Mouse (Mus musculus): ENCODE results near the gene Hist1h3d. TPM values are rescaled to one million over a fixed set of nuclear protein-coding genes. Genes with fewer than 3 reads are reported as not detected.

The Hist1h3d gene
- polyA plus RNA-seq, 1 experiment from 2014 or later: 2.3 TPM

DNA sequence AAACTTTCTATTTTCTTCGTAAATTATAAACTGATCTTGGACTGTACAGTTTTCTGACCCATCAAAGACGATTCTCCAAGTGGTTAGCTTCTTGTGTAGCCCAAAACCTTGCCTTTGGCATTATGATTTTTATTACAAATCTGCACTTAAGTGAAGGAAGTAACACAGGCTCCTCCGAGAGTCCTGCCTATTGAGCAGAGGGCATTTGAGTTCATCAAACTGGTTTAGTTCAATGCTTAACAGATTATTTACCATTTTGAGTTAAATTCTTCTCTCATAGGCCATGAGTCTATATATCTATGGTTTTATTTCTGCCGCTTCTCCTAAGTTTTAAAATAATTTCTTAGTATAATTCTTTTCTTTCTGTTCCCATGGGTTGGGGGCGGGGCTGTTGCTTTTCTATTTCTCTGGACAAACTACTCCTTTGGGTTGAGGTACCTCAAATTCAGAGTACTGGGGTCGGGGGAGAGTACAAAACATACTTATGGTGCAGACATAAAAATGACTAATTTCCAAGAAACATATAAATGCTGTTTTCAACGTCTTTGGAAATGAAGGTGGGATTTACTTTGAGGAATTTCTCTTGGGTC is 47.4 kb downstream of the Hist1h3d start:
- peak overlapping the region; percentile 96; the same call in 1 of the 2 replicates for H3K27ac ChIP-seq (ENCODE audit: low read depth, low read length)
- no peak for ATAC-seq
- H3K4me1 ChIP-seq (replicated peaks; ENCODE audit: control insufficient read depth, insufficient read depth, low read length): 0 out of 2 replicates have a peak, but pooled peaks cover 3% of the 10 kb centered on the region
- no peaks in the 10 kb centered on the region for H3K9me3 ChIP-seq (ENCODE audit: control insufficient read depth)
- WGBS: 25% methylated on average over 7 of the region's 7 CpGs
- no peak for TF ChIP-seq CTCF (IDR thresholded peaks at IDR 0.05; ENCODE audit: low read depth)
- H3K4me2 ChIP-seq (replicated peaks; ENCODE audit: low read depth): peak overlapping the region; percentile 95
- peak overlapping the region; percentile 69 for H3K4me3 ChIP-seq (ENCODE audit: low read depth, low read length)
- no peaks in the 10 kb centered on the region for H3K36me3 ChIP-seq (ENCODE audit: control insufficient read depth, insufficient read depth)
- H3K9ac ChIP-seq (ENCODE audit: low read depth, low read length): peak overlapping the region; percentile 53; the same call in 1 of the 2 replicates
- H3K27me3 ChIP-seq (replicated peaks; ENCODE audit: control insufficient read depth, insufficient read depth, low read length): no peaks in the 10 kb centered on the region

Small RNAs within 50 kb of the gene (microRNA-seq; reads per million reads assigned to microRNA genes)
- gene Gm44297 (not detected), gene Gm44359 (not detected), gene Gm44394 (not detected)

Other genes with a start within 250 kb of the Hist1h3d start
- gene Zfp322a, start 206.6 kb upstream of the Hist1h3d start, polyA plus RNA-seq (2015; fragmentation: Nextera tagmentation; extraction: Ambion mirVana): 15.6 and 17.2 TPM in 2 replicates
- 5.1 and 5.6 TPM in 2 replicates for gene Abt1, start 151.9 kb upstream of the Hist1h3d start, polyA plus RNA-seq (2015; fragmentation: Nextera tagmentation; extraction: Ambion mirVana)
- gene Btn1a1, start 109.9 kb upstream of the Hist1h3d start, polyA plus RNA-seq (2015; fragmentation: Nextera tagmentation; extraction: Ambion mirVana): not detected in 2 replicates
- gene Btn2a2, start 86.9 kb upstream of the Hist1h3d start, polyA plus RNA-seq (2015; fragmentation: Nextera tagmentation; extraction: Ambion mirVana): not detected in 2 replicates
- gene Hist1h4h, start 44.7 kb upstream of the Hist1h3d start, polyA plus RNA-seq (2015; fragmentation: Nextera tagmentation; extraction: Ambion mirVana): 6.1 and 8.1 TPM in 2 replicates
- gene Hist1h2af, start 41.9 kb upstream of the Hist1h3d start, polyA plus RNA-seq (2015; fragmentation: Nextera tagmentation; extraction: Ambion mirVana): 2.7 and 3.0 TPM in 2 replicates
- 1.2 and 2.1 TPM in 2 replicates for gene Hist1h3g, start 40.3 kb upstream of the Hist1h3d start, polyA plus RNA-seq (2015; fragmentation: Nextera tagmentation; extraction: Ambion mirVana)
- gene Hist1h2bh, start 32.4 kb upstream of the Hist1h3d start, polyA plus RNA-seq (2015; fragmentation: Nextera tagmentation; extraction: Ambion mirVana): 0.18 and 0.23 TPM in 2 replicates
- 0.37 TPM in 1 of 2 replicates, not detected in the other for gene Hist1h3f, start 31.7 kb upstream of the Hist1h3d start, polyA plus RNA-seq (2015; fragmentation: Nextera tagmentation; extraction: Ambion mirVana)
- gene Hist1h4f, start 24.1 kb upstream of the Hist1h3d start, polyA plus RNA-seq (2015; fragmentation: Nextera tagmentation; extraction: Ambion mirVana): 0.46 TPM in 1 of 2 replicates, not detected in the other
- gene Hist1h1d, start 22.5 kb upstream of the Hist1h3d start, polyA plus RNA-seq (2015; fragmentation: Nextera tagmentation; extraction: Ambion mirVana): 0.13 and 0.21 TPM in 2 replicates
- gene Hist1h3e, start 13.4 kb upstream of the Hist1h3d start, polyA plus RNA-seq (2015; fragmentation: Nextera tagmentation; extraction: Ambion mirVana): 2.2 and 2.4 TPM in 2 replicates
- gene Hist1h2ae, start 4.5 kb upstream of the Hist1h3d start, polyA plus RNA-seq (2015; fragmentation: Nextera tagmentation; extraction: Ambion mirVana): 17.7 and 24.0 TPM in 2 replicates
- 3.1 and 4.4 TPM in 2 replicates for gene Hist1h2bg, start 4.4 kb upstream of the Hist1h3d start, polyA plus RNA-seq (2015; fragmentation: Nextera tagmentation; extraction: Ambion mirVana)
- gene Hist1h2bf, start 1.6 kb upstream of the Hist1h3d start, polyA plus RNA-seq (2015; fragmentation: Nextera tagmentation; extraction: Ambion mirVana): 0.64 and 1.3 TPM in 2 replicates
- 0.97 and 1.3 TPM in 2 replicates for gene Hist1h2ad, start 1.4 kb upstream of the Hist1h3d start, polyA plus RNA-seq (2015; fragmentation: Nextera tagmentation; extraction: Ambion mirVana)
- 34.7 and 35.3 TPM in 2 replicates for gene Hist1h4d, start 5.8 kb downstream of the Hist1h3d start, polyA plus RNA-seq (2015; fragmentation: Nextera tagmentation; extraction: Ambion mirVana)
- gene Hist1h2be, start 45.4 kb downstream of the Hist1h3d start, polyA plus RNA-seq (2015; fragmentation: Nextera tagmentation; extraction: Ambion mirVana): 0.30 and 0.46 TPM in 2 replicates
- gene Hist1h1e, start 46.8 kb downstream of the Hist1h3d start, polyA plus RNA-seq (2015; fragmentation: Nextera tagmentation; extraction: Ambion mirVana): 6.8 and 6.9 TPM in 2 replicates
- 0.46 TPM in 2 replicates for gene Hist1h2ac, start 108.2 kb downstream of the Hist1h3d start, polyA plus RNA-seq (2015; fragmentation: Nextera tagmentation; extraction: Ambion mirVana)
- gene Hist1h2bc, start 108.4 kb downstream of the Hist1h3d start, polyA plus RNA-seq (2015; fragmentation: Nextera tagmentation; extraction: Ambion mirVana): 211 and 224 TPM in 2 replicates
- not detected in 2 replicates for gene Hist1h1t, start 120.1 kb downstream of the Hist1h3d start, polyA plus RNA-seq (2015; fragmentation: Nextera tagmentation; extraction: Ambion mirVana)
- gene Hist1h4c, start 122.7 kb downstream of the Hist1h3d start, polyA plus RNA-seq (2015; fragmentation: Nextera tagmentation; extraction: Ambion mirVana): 2.9 and 3.0 TPM in 2 replicates
- 12.5 TPM in 2 replicates for gene Hfe, start 135.1 kb downstream of the Hist1h3d start, polyA plus RNA-seq (2015; fragmentation: Nextera tagmentation; extraction: Ambion mirVana)
- gene Hist1h1c, start 163.0 kb downstream of the Hist1h3d start, polyA plus RNA-seq (2015; fragmentation: Nextera tagmentation; extraction: Ambion mirVana): 105 and 107 TPM in 2 replicates
- gene Hist1h3c, start 169.8 kb downstream of the Hist1h3d start, polyA plus RNA-seq (2015; fragmentation: Nextera tagmentation; extraction: Ambion mirVana): 1.2 and 1.4 TPM in 2 replicates
- gene Hist1h2bb, start 171.0 kb downstream of the Hist1h3d start, polyA plus RNA-seq (2015; fragmentation: Nextera tagmentation; extraction: Ambion mirVana): 0.37 and 0.48 TPM in 2 replicates
- gene Hist1h2ab, start 175.4 kb downstream of the Hist1h3d start, polyA plus RNA-seq (2015; fragmentation: Nextera tagmentation; extraction: Ambion mirVana): 11.7 and 12.1 TPM in 2 replicates
- gene Hist1h3b, start 176.5 kb downstream of the Hist1h3d start, polyA plus RNA-seq (2015; fragmentation: Nextera tagmentation; extraction: Ambion mirVana): 1.3 and 1.5 TPM in 2 replicates
- gene Hist1h4b, start 181.2 kb downstream of the Hist1h3d start, polyA plus RNA-seq (2015; fragmentation: Nextera tagmentation; extraction: Ambion mirVana): 0.76 and 1.4 TPM in 2 replicates
- gene Hist1h4a, start 185.5 kb downstream of the Hist1h3d start, polyA plus RNA-seq (2015; fragmentation: Nextera tagmentation; extraction: Ambion mirVana): 0.43 TPM in 1 of 2 replicates, not detected in the other
- gene Hist1h3a, start 186.6 kb downstream of the Hist1h3d start, polyA plus RNA-seq (2015; fragmentation: Nextera tagmentation; extraction: Ambion mirVana): 4.1 and 4.5 TPM in 2 replicates
- gene Hist1h1a, start 187.9 kb downstream of the Hist1h3d start, polyA plus RNA-seq (2015; fragmentation: Nextera tagmentation; extraction: Ambion mirVana): 0.60 and 0.85 TPM in 2 replicates
- 0.10 TPM in 1 of 2 replicates, not detected in the other for gene Trim38, start 194.2 kb downstream of the Hist1h3d start, polyA plus RNA-seq (2015; fragmentation: Nextera tagmentation; extraction: Ambion mirVana)
- gene Slc17a2, start 231.2 kb downstream of the Hist1h3d start, polyA plus RNA-seq (2015; fragmentation: Nextera tagmentation; extraction: Ambion mirVana): 0.05 TPM in 1 of 2 replicates, not detected in the other